Mouse (Mus musculus) intestine, postnatal 0 days (tissue): ENCODE data around the gene 4933415A04Rik. TPM values are rescaled to one million over a fixed set of nuclear protein-coding genes. Genes with fewer than 3 reads are reported as not detected.

Experiments
- ATAC-seq: fragments of 200-750 bp; cut with Nextera tagmentation; 2 replicates; pipeline ENCODE4 v1.8.0; 2017; ENCODE audit warnings: mild to moderate bottlenecking, moderate TSS enrichment, moderate library complexity
- H3K27ac ChIP-seq: fragments of 300-500 bp; sonication (generic); 2 replicates; pipeline ENCODE4 v1.5.1; 2014; ENCODE audit warnings: mild to moderate bottlenecking, low read depth, low read length, moderate library complexity
- H3K27me3 ChIP-seq: fragments of 300-500 bp; sonication (generic); replicated peaks from 2 replicates; pipeline ENCODE4 v1.6.1; 2014; ENCODE audit warnings: low read length, mixed read lengths; ENCODE audit not compliant: control insufficient read depth, insufficient read depth
- H3K36me3 ChIP-seq: fragments of 300-500 bp; sonication (generic); 2 replicates; pipeline ENCODE4 v1.6.1; 2014; ENCODE audit warnings: mild to moderate bottlenecking, moderate library complexity; ENCODE audit not compliant: control insufficient read depth, insufficient read depth
- H3K4me1 ChIP-seq: fragments of 300-500 bp; sonication (generic); replicated peaks from 2 replicates; pipeline ENCODE4 v1.6.1; 2014; ENCODE audit warnings: antibody characterized with exemption, low read length, mixed read lengths; ENCODE audit not compliant: control insufficient read depth, insufficient read depth
- H3K4me2 ChIP-seq: fragments of 300-500 bp; sonication (generic); replicated peaks from 2 replicates; pipeline ENCODE4 v1.6.1; 2014; ENCODE audit warnings: low read depth, mild to moderate bottlenecking, moderate library complexity
- H3K4me3 ChIP-seq: fragments of 300-500 bp; sonication (generic); 2 replicates; pipeline ENCODE4 v1.5.1; 2014; ENCODE audit warnings: low read depth, low read length
- H3K9ac ChIP-seq: fragments of 300-500 bp; sonication (generic); 2 replicates; pipeline ENCODE4 v1.6.1; 2014; ENCODE audit warnings: mild to moderate bottlenecking, low read depth, low read length
- H3K9me3 ChIP-seq: fragments of 300-500 bp; sonication (generic); 2 replicates; pipeline ENCODE4 v1.6.1; 2016; ENCODE audit warnings: mixed run types; ENCODE audit not compliant: control insufficient read depth
- CTCF ChIP-seq: sonication (generic); IDR thresholded peaks from 2 replicates; pipeline ENCODE4 v1.5.1; 2016; ENCODE audit warnings: low read depth, mild to moderate bottlenecking, control low read depth, antibody characterized with exemption, moderate library complexity
- WGBS: fragments of 180-500 bp; shearing (Covaris S2); extraction: QIAGEN DNeasy Blood & Tissue Kit; methylation state at CpG from one replicate; pipeline ENCODE4 v1.1.7; 2014; 5-methylcytosine and 5-hydroxymethylcytosine counted together
- polyA plus RNA-seq: library from polyadenylated mRNA; unstranded; fragments of >200 nt; fragmentation: Nextera tagmentation; extraction: Ambion mirVana; gene quantifications from 2 replicates; pipeline ENCODE4 v1.2.1, GENCODE M21; 2015

The 4933415A04Rik gene
- polyA plus RNA-seq, 1 experiment from 2014 or later: 5.3 TPM

GRCm38 (mm10) chr11:43621769-43622168 lies 34.9 kb downstream of the 4933415A04Rik start:
- WGBS: 40% methylated on average over 5 of the region's 5 CpGs
- H3K27me3 ChIP-seq: no peaks in the 10 kb centered on the region
- H3K36me3 ChIP-seq: no peaks in the 10 kb centered on the region
- H3K9ac ChIP-seq: no peak overlapping the region
- peak; percentile 39; the same call in 1 of the 2 replicates for ATAC-seq
- H3K4me3 ChIP-seq: no peak overlapping the region
- 0 out of 2 replicates have a peak overlapping the region, but pooled peaks have one; percentile 9 for H3K4me2 ChIP-seq
- TF ChIP-seq CTCF: no peak
- no peak overlapping the region for H3K27ac ChIP-seq
- H3K9me3 ChIP-seq: no peaks in the 10 kb centered on the region
- 0 out of 2 replicates have a peak, but pooled peaks cover 4% of the 10 kb centered on the region for H3K4me1 ChIP-seq

- Histone ChIP-seq H3K4me3 (no peak overlapping the region), H3K36me3 (no peaks in the 10 kb centered on the region), H3K27ac (no peak overlapping the region), H3K27me3 (no peaks in the 10 kb centered on the region), H3K4me1 (peaks cover 7% of the 10 kb centered on the region; the same call in 1 of the 2 replicates), H3K9me3 (no peaks in the 10 kb centered on the region), H3K4me2 (no peak overlapping the region), H3K9ac (no peak overlapping the region)
- no peak for TF ChIP-seq CTCF
- 77% methylated on average over 1 of the region's 1 CpGs for WGBS
- no peak for ATAC-seq
These were observed 37.5 kb downstream of the 4933415A04Rik start for GRCm38 (mm10) chr11:43624341-43624740.

- Histone ChIP-seq H3K4me2 (peak overlapping the region; percentile 62), H3K27ac (peak overlapping the region; percentile 37; the same call in 1 of the 2 replicates), H3K27me3 (no peaks in the 10 kb centered on the region), H3K9ac (peak overlapping the region; percentile 31), H3K4me1 (peaks cover 7% of the 10 kb centered on the region; the same call in 1 of the 2 replicates), H3K9me3 (no peaks in the 10 kb centered on the region), H3K36me3 (no peaks in the 10 kb centered on the region), H3K4me3 (peak overlapping the region; percentile 21)
- 7% methylated on average over 12 of the region's 12 CpGs for WGBS
- ATAC-seq: peak; percentile 90
- peak; percentile 21; the same call in 1 of the 2 replicates for TF ChIP-seq CTCF
These were observed 39.6 kb downstream of the 4933415A04Rik start for GRCm38 (mm10) chr11:43626300-43626926.

DNA sequence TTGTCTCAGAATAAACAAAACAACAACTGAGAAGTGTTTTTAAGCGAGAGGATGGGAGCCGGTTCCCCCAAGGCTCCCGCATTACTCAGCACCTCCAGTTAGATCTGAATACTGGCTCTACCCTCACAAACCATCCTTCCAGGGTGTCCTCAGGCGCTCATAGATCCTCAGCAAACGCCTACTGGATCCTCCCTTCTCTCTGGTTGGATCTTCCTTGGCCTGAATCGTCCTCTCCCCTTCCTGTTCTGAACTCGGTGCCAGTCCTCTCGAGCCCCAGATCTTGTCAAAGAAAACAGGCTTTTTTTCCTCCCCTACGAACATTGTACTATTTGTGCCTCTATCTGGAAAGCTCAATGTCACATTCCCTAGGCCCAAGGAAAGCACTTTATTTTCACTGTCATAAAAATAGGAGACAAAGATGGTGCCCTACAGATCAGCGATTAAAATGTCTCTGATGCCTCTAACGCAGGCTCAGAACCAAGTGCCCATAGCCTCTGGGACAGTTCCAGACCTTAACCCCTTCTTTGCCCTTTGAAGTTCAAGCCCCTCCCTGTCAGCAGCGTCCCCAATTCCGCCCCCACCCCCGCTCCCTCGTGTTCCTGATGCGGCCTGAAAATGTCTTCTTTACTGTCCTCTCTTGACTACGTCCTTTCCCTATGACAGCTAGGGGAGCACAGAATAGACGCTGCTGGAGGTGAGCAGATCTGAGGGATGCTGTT lies 40.2 kb downstream of the 4933415A04Rik start:
- WGBS: 44% methylated on average over 18 of the region's 18 CpGs
- H3K4me2 ChIP-seq: peak overlapping the region; percentile 62
- H3K27ac ChIP-seq: no peak overlapping the region
- H3K27me3 ChIP-seq: no peaks in the 10 kb centered on the region
- ATAC-seq: no peak
- 0 out of 2 replicates have a peak overlapping the region, but pooled peaks have one; percentile 31 for H3K9ac ChIP-seq
- H3K4me3 ChIP-seq: no peak overlapping the region; the same call in 1 of the 2 replicates
- no peaks in the 10 kb centered on the region for H3K9me3 ChIP-seq
- H3K4me1 ChIP-seq: peaks cover 7% of the 10 kb centered on the region; the same call in 1 of the 2 replicates
- no peaks in the 10 kb centered on the region for H3K36me3 ChIP-seq
- TF ChIP-seq CTCF: no peak

GRCm38 (mm10) chr11:43631645-43632044 lies 44.8 kb downstream of the 4933415A04Rik start:
- WGBS: 83% methylated on average over 9 of the region's 9 CpGs
- Histone ChIP-seq H3K4me1 (peaks cover 9% of the 10 kb centered on the region; the same call in 1 of the 2 replicates), H3K4me2 (no peak overlapping the region), H3K4me3 (no peak overlapping the region), H3K36me3 (no peaks in the 10 kb centered on the region), H3K9me3 (no peaks in the 10 kb centered on the region), H3K9ac (no peak overlapping the region), H3K27me3 (no peaks in the 10 kb centered on the region), H3K27ac (no peak overlapping the region)
- ATAC-seq: no peak
- no peak for TF ChIP-seq CTCF

GRCm38 (mm10) chr11:43632566-43632965 lies 45.7 kb downstream of the 4933415A04Rik start:
- H3K27me3 ChIP-seq: no peaks in the 10 kb centered on the region
- H3K9me3 ChIP-seq: no peaks in the 10 kb centered on the region
- TF ChIP-seq CTCF: no peak
- no peak overlapping the region for H3K27ac ChIP-seq
- no peak overlapping the region for H3K4me3 ChIP-seq
- H3K4me1 ChIP-seq: peaks cover 5% of the 10 kb centered on the region; the same call in 1 of the 2 replicates
- no peak overlapping the region for H3K4me2 ChIP-seq
- WGBS: 21% methylated on average over 4 of the region's 4 CpGs
- H3K36me3 ChIP-seq: no peaks in the 10 kb centered on the region
- no peak for ATAC-seq
- no peak overlapping the region for H3K9ac ChIP-seq
